Mouse (Mus musculus) liver, embryonic 11.5 days (tissue): ENCODE measurements at regions not wholly inside any gene's neighbourhood (a gene's known extent, or its start where the extent isn't known, plus 50 kb on each side); places are given as distances from the start of the nearest gene placed in this dataset.

Experiments
- ATAC-seq: fragments of 200-750 bp; cut with Nextera tagmentation; replicated peaks from 2 replicates; pipeline ENCODE4 v1.8.0; 2017; ENCODE audit warnings: moderate number of reproducible peaks, mild to moderate bottlenecking, moderate TSS enrichment, moderate library complexity; ENCODE audit not compliant: low FRiP score
- DNase-seq: peaks from one replicate; pipeline ENCODE4 v3.0.0-alpha.2; 2017; ENCODE audit warnings: low spot score
- H3K27ac ChIP-seq: fragments of 300-500 bp; sonication (generic); 2 replicates; pipeline ENCODE4 v1.5.1; 2014; ENCODE audit warnings: mild to moderate bottlenecking, low read depth, low read length, control low read depth
- H3K27me3 ChIP-seq: fragments of 300-500 bp; sonication (generic); replicated peaks from 2 replicates; pipeline ENCODE4 v1.6.1; 2014; ENCODE audit warnings: low read length, mixed read lengths; ENCODE audit not compliant: control insufficient read depth, insufficient read depth
- H3K36me3 ChIP-seq: fragments of 300-500 bp; sonication (generic); 2 replicates; pipeline ENCODE4 v1.6.1; 2014; ENCODE audit warnings: mild to moderate bottlenecking, low read length, moderate library complexity, mixed read lengths; ENCODE audit not compliant: control insufficient read depth, insufficient read depth
- H3K4me1 ChIP-seq: fragments of 300-500 bp; sonication (generic); replicated peaks from 2 replicates; pipeline ENCODE4 v1.6.1; 2014; ENCODE audit warnings: low read length, mixed read lengths; ENCODE audit not compliant: control insufficient read depth, insufficient read depth
- H3K4me2 ChIP-seq: fragments of 300-500 bp; sonication (generic); 2 replicates; pipeline ENCODE4 v1.6.1; 2014; ENCODE audit warnings: mild to moderate bottlenecking, control low read depth, moderate library complexity
- H3K4me3 ChIP-seq: fragments of 300-500 bp; sonication (generic); 2 replicates; pipeline ENCODE4 v1.5.1; 2014; ENCODE audit warnings: low read depth, low read length, control low read depth
- H3K9ac ChIP-seq: fragments of 300-500 bp; sonication (generic); 2 replicates; pipeline ENCODE4 v1.6.1; 2014; ENCODE audit warnings: low read depth, low read length, control low read depth
- H3K9me3 ChIP-seq: fragments of 300-500 bp; sonication (generic); 2 replicates; pipeline ENCODE4 v1.6.1; 2016; ENCODE audit warnings: low read length, inconsistent platforms, mixed read lengths; ENCODE audit not compliant: control insufficient read depth

DNA sequence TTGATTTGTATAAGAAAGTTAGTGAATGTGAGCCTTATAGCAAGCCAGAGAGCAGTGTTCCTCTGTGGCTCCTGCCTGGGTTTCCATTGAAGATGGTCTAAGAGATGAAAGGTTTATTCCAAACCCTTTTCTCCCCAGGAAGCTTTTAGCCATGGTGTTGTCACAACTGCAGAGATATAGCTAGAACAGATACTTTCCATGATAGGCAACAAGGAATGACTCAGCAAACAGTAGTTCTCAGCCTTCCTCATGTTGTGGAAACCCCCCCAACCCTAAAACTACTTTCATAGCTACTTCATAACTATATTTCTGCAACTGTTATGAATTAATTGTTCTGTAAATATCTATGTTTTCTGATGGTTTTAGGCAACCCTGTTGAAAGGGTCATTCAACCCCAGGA is 53.5 kb upstream of the Ercc6l2 start:
- no peak overlapping the region for H3K4me2 ChIP-seq
- H3K9me3 ChIP-seq = no peaks in the 10 kb centered on the region
- no peak overlapping the region for H3K27ac ChIP-seq
- ATAC-seq (no peak), DNase-seq (no peak)
- no peaks in the 10 kb centered on the region for H3K27me3 ChIP-seq
- no peak overlapping the region for H3K9ac ChIP-seq
- H3K4me3 ChIP-seq = no peak overlapping the region
- H3K4me1 ChIP-seq = no peaks in the 10 kb centered on the region
- H3K36me3 ChIP-seq = no peaks in the 10 kb centered on the region
